Mouse (Mus musculus) limb, embryonic 10.5 days (tissue): ENCODE data around the gene Cox4i2. TPM values are rescaled to one million over a fixed set of nuclear protein-coding genes. Genes with fewer than 3 reads are reported as not detected.

ENCODE experiments used
- DNase-seq: peaks from one replicate; pipeline ENCODE4 v3.0.0-alpha.2; 2017; ENCODE audit warnings: low spot score
- H3K27ac ChIP-seq: fragments of 300-500 bp; sonication (generic); 2 replicates; pipeline ENCODE4 v1.5.1; 2016; ENCODE audit warnings: mild to moderate bottlenecking
- H3K27me3 ChIP-seq: fragments of 300-500 bp; sonication (generic); 2 replicates; pipeline ENCODE4 v1.6.1; 2016; ENCODE audit warnings: low read depth, mild to moderate bottlenecking; ENCODE audit not compliant: poor library complexity, severe bottlenecking
- H3K36me3 ChIP-seq: fragments of 300-500 bp; sonication (generic); 2 replicates; pipeline ENCODE4 v1.6.1; 2016; ENCODE audit warnings: mild to moderate bottlenecking, moderate library complexity
- H3K4me1 ChIP-seq: fragments of 300-500 bp; sonication (generic); 2 replicates; pipeline ENCODE4 v1.6.1; 2016
- H3K4me3 ChIP-seq: fragments of 300-500 bp; sonication (generic); 2 replicates; pipeline ENCODE4 v1.5.1; 2016; ENCODE audit warnings: mild to moderate bottlenecking, moderate library complexity
- H3K9me3 ChIP-seq: fragments of 300-500 bp; sonication (generic); replicated peaks from 2 replicates; pipeline ENCODE4 v1.6.1; 2016; ENCODE audit warnings: mild to moderate bottlenecking
- WGBS: fragments of 180-500 bp; shearing (Covaris S2); methylation state at CpG from one replicate; pipeline ENCODE4 v1.1.7; 2016; 5-methylcytosine and 5-hydroxymethylcytosine counted together
- polyA plus RNA-seq: library from polyadenylated mRNA; unstranded; fragments of >200 nt; fragmentation: Nextera tagmentation; extraction: Ambion mirVana; gene quantifications from 2 replicates; pipeline ENCODE4 v1.2.1, GENCODE M21; 2016

Cox4i2 gene
- polyA plus RNA-seq, 1 experiment from 2014 or later, result 18.4 TPM

DNA sequence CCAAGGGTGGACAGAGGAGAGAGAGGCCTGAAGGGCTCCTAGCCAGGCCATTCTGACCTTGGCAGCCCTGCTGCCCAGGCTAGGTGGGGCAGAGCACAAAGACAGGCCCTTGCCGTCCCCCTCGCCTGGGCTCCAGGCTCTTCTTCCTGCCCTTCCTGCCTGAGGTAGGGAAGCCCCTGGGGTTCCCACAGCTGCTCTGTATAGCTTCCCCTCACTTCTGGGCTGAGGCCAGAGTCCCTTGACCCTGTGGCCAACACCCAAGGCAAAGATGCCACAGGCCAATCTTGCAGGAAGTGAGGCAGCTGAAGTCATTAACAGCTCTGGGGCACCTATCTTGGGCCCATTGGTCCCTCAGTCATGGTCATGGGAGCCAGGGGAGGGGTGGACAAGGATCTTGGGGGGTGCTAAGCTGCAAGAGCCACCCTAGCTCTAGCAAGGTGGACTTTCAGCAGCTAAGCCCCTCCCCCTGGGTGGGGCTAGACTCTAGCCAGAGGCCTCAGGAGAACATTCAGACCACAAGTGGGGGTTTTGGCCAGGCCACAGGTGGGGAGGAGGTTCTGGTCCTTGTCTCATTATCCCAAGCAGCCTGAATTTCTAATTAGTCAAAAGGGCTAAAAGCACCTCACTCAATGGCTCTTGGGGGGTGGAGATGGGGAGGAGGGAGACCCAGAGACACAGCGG is 27.2 kb downstream of the Cox4i2 start:
- no peak for DNase-seq
- 0 out of 2 replicates have a peak overlapping the region, but pooled peaks have one; percentile 26 for H3K27ac ChIP-seq
- H3K27me3 ChIP-seq, result no peaks in the 10 kb centered on the region
- H3K9me3 ChIP-seq, result no peaks in the 10 kb centered on the region
- peaks cover 17% of the 10 kb centered on the region for H3K4me1 ChIP-seq
- WGBS, result 87% methylated on average over 3 of the region's 3 CpGs
- no peak overlapping the region for H3K4me3 ChIP-seq
- H3K36me3 ChIP-seq, result peaks cover 49% of the 10 kb centered on the region

DNA sequence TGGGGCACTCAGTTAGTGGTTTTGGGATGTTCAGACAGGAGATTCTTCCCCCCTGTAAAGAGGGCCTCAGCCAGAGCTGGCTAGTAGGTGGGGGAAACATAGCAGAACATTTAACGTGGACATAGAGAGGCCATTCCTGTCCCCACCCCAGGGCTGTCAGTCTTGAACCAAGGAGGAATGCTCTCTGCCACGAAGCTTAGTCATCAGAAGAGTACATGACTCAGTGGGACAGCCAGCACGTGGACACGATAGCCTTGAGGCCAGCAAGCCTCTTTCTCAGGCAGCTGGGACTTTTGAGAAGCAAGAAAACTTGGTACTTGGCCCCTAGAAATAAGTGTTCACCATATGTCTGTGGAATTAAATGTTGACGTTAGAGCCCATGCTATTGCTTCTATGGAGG is 28.7 kb downstream of the Cox4i2 start:
- Histone ChIP-seq H3K4me1 (peaks cover 18% of the 10 kb centered on the region), H3K4me3 (no peak overlapping the region), H3K36me3 (peaks cover 49% of the 10 kb centered on the region), H3K9me3 (no peaks in the 10 kb centered on the region), H3K27ac (no peak overlapping the region), H3K27me3 (no peaks in the 10 kb centered on the region)
- 91% methylated on average over 5 of the region's 5 CpGs for WGBS
- no peak for DNase-seq

DNA sequence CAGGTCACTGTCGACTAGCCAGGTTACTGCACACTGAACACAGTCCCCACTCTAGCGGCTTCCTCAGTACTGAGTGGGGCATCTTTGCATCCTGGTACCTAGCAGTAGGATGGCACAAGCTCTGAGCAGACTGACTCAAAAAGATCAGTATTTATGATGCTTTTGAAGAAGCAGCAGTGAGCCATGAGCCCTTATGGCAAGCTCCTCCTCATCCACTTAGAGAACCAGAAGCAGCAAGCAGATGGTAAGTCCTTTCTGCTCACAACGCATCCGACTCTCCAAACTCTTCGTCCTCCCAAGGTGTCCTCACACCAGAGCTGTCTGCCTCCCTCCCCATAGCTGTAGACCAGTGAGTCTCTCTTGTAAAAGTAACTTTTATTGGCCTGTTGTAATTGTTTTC is 29.3 kb downstream of the Cox4i2 start:
- Histone ChIP-seq H3K36me3 (peaks cover 46% of the 10 kb centered on the region), H3K4me1 (peaks cover 18% of the 10 kb centered on the region), H3K9me3 (no peaks in the 10 kb centered on the region), H3K27me3 (no peaks in the 10 kb centered on the region), H3K27ac (no peak overlapping the region), H3K4me3 (no peak overlapping the region)
- DNase-seq, result no peak
- WGBS, result 91% methylated on average over 5 of the region's 5 CpGs

DNA sequence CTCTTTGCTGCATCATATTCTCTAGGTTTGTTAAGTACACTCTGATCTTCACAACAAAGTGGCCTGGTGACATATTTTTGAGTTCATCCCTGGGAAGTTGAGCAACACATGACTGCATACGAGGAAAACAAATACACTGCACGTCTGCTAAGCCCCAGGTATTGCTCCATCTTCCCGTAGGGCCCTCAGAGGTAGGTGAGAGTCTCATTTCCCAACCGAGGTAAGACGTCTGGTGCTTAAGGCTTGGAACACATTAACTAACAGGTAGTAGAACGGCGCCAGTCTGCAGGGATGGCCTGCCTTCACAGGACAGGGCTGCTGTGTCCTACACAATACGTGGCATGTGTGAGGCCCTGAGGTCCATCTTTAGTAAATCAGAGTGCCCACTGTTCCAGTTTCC is 30.7 kb downstream of the Cox4i2 start:
- no peaks in the 10 kb centered on the region for H3K9me3 ChIP-seq
- peaks cover 40% of the 10 kb centered on the region for H3K36me3 ChIP-seq
- peaks cover 27% of the 10 kb centered on the region for H3K4me1 ChIP-seq
- H3K4me3 ChIP-seq, result no peak overlapping the region
- no peak for DNase-seq
- H3K27me3 ChIP-seq, result no peaks in the 10 kb centered on the region
- 95% methylated on average over 8 of the region's 8 CpGs for WGBS
- no peak overlapping the region for H3K27ac ChIP-seq

DNA sequence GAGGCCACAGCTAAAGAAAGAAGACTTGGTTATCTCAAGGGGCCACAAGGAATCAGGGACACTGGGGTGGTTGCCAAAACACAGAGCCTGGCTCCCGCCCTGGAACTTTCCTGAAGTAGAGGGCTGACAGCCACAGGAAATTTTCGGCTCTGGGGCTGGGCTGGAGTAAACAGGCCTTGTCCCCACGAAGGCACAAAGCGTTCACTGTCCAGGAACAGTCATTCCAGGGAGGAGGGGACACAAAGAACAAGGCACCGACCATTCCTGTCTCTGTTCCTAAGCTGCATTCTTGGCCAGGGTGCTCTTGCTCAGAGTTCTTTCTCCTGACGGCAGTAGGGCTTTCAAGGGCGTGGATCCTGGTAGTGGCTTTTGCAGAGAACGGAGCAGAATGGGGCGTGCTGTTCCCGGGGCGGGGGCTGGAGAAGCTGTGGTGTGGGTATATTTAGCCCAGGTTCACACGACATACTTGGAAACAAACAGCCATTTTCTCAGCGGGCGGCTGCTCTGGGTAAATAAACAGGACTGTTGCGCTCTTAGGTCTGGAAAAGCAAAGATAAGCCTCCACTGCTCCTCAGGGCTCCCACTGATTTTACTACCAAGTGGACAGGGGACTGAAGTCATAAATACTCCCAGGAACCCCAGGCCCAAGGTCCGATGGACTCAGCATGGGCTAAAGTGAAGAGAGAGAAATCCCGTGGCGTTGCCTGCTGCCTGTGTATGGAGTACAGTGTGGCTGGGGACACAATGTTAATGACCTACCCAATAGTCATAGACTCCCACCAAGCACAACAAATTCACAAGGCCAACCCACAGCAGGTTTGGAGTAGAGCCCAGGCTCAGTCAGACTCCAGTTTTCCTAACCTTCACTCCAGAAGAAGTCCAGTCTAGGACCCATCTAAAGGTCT is 31.7 kb downstream of the Cox4i2 start:
- 58% methylated on average over 18 of the region's 18 CpGs for WGBS
- peak overlapping the region; percentile 66 for H3K27ac ChIP-seq
- peaks cover 30% of the 10 kb centered on the region for H3K4me1 ChIP-seq
- no peaks in the 10 kb centered on the region for H3K9me3 ChIP-seq
- no peaks in the 10 kb centered on the region for H3K27me3 ChIP-seq
- H3K36me3 ChIP-seq, result peaks cover 41% of the 10 kb centered on the region
- no peak for DNase-seq
- no peak overlapping the region for H3K4me3 ChIP-seq

DNA sequence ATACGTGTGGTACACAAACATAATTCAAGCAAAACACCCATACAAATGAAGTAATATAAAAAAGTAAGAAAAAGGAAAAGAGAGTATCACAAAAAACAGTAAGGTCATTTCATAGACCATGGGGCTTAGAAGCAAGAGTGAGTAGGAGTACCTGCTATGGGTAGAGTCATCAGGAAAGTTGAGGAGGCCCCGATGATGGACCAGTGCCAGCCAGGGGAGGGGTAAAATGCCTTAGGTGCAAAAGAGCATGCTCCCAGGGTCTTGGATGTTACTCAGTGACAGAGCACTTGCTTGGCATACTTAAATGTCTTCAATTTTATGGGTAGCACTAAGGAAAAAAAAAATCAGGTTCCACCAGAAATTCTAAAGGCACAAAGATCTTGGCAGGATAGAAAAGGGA is 33.2 kb downstream of the Cox4i2 start:
- Histone ChIP-seq H3K4me3 (no peak overlapping the region), H3K27me3 (no peaks in the 10 kb centered on the region), H3K36me3 (peaks cover 27% of the 10 kb centered on the region), H3K27ac (no peak overlapping the region), H3K9me3 (no peaks in the 10 kb centered on the region), H3K4me1 (peaks cover 22% of the 10 kb centered on the region)
- 91% methylated on average over 2 of the region's 2 CpGs for WGBS
- DNase-seq, result no peak

DNA sequence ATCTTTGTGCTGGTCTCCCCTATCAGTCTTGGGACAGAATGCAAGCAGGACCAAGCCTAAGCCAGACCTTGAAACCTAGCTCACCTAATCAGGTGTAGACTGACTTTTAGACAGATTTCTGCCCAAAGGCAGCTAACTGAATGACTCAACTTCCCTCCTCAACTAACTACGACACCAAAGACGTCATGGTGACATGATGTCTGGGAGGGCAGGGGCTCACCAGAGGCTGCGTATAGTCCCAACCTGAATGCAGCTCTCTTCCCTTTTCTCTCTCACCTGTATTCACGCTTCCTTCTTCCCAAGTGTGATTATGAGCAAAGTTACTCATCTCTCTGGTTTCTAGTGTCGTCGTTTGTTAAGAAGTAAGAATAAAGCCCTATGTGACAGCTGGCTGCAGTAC is 33.6 kb downstream of the Cox4i2 start:
- H3K9me3 ChIP-seq, result no peaks in the 10 kb centered on the region
- H3K4me3 ChIP-seq, result no peak overlapping the region
- H3K4me1 ChIP-seq, result peaks cover 22% of the 10 kb centered on the region
- H3K27me3 ChIP-seq, result no peaks in the 10 kb centered on the region
- H3K27ac ChIP-seq, result no peak overlapping the region
- WGBS, result 95% methylated on average over 6 of the region's 6 CpGs
- H3K36me3 ChIP-seq, result peaks cover 23% of the 10 kb centered on the region
- no peak for DNase-seq

DNA sequence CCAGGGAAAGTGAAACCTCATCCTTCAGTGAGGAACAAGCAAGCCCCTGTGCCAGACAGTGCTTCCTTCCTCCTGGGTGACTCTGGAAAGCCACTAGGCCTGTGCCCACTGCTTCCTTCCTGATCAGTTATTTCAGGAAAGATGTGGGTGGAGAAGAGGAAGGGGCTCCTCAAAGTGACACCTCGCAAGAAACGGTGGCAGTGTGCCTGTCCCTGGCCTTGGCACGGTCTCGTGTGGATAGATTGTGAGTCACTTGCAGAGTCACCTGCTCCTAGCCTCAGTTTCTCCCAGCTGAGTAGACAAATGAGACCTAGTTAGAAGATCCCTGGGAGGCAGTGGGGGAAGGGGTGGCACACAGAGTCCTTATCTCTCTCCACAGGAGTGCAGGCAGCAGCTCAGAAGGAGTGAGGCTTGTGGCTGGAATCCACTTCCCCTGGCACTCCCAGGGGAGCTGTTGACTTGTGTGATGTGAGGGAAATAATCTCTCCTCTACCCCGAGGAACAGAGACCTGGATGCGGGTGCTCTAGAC is 35.0 kb downstream of the Cox4i2 start:
- DNase-seq, result no peak
- peaks cover 21% of the 10 kb centered on the region for H3K36me3 ChIP-seq
- peaks cover 22% of the 10 kb centered on the region for H3K4me1 ChIP-seq
- no peaks in the 10 kb centered on the region for H3K27me3 ChIP-seq
- H3K27ac ChIP-seq, result peak overlapping the region; percentile 47; the same call in 1 of the 2 replicates
- no peaks in the 10 kb centered on the region for H3K9me3 ChIP-seq
- 69% methylated on average over 6 of the region's 6 CpGs for WGBS
- no peak overlapping the region for H3K4me3 ChIP-seq

DNA sequence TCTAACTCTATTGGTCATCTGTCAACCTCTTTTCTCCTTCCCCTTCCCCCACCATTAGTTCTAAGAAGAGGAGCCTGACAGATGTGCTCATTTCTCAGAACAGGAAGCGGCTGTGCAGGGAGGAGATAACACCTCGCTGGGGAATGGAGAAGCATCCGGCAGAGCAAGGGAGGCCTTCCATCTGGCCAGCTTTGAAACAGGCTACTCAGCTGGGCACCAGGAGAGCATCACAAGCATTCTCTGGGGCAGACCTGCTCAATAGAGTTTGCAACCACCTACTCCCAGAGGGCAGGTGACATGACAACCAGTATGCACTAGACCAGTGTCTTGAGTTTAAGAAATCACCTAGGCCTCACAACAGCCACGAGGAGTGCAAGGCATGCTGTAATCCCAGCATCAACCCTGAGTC is 35.6 kb downstream of the Cox4i2 start:
- no peaks in the 10 kb centered on the region for H3K27me3 ChIP-seq
- H3K4me3 ChIP-seq, result no peak overlapping the region
- H3K9me3 ChIP-seq, result no peaks in the 10 kb centered on the region
- H3K27ac ChIP-seq, result 0 out of 2 replicates have a peak overlapping the region, but pooled peaks have one; percentile 47
- DNase-seq, result no peak
- WGBS, result 34% methylated on average over 4 of the region's 4 CpGs
- peaks cover 22% of the 10 kb centered on the region for H3K4me1 ChIP-seq
- H3K36me3 ChIP-seq, result peaks cover 19% of the 10 kb centered on the region

DNA sequence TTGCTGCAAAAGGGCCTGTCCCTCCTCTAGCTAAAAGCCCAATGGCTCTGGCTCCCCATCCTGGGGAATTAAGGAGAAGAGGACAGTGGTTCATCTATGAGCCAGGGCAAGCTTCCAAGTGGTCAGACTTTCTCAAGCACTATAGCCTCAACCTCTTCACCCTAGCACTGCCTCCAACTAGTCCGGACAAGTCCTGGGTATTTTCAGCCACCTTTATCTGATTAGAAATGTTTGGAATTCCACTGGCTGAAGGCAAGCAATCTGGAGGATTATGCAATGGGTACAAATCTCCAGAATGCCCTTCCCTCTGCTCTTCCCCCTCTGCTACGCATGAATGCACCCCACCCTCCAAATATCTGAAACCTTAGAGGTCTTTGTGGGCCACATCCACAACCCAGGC is 38.5 kb downstream of the Cox4i2 start:
- Histone ChIP-seq H3K36me3 (peaks cover 11% of the 10 kb centered on the region), H3K4me3 (no peak overlapping the region), H3K27ac (no peak overlapping the region), H3K9me3 (no peaks in the 10 kb centered on the region), H3K4me1 (peaks cover 11% of the 10 kb centered on the region), H3K27me3 (no peaks in the 10 kb centered on the region)
- 59% methylated on average over 2 of the region's 2 CpGs for WGBS
- DNase-seq, result no peak

DNA sequence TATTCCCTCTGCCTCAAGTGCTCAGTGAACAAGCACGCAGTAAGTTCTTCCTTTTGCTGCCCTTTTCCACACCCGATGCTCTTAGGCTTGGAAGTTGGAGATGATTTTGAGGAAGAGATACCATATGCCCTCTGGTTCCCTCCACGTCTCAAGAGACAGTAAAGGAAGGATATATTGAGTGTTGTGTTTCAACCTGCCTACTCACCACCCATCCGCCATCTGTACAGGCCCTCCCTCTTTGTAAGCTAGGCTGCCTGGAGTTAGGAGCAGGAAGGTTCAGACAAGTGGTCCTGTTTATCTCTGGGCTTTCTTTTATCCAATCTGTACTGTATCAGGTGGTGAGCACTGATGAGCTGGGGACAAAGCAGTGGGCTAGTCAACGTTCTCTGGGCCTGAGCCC is 39.4 kb downstream of the Cox4i2 start:
- H3K4me3 ChIP-seq, result no peak overlapping the region
- 88% methylated on average over 5 of the region's 5 CpGs for WGBS
- H3K27ac ChIP-seq, result no peak overlapping the region
- peaks cover 11% of the 10 kb centered on the region for H3K4me1 ChIP-seq
- peaks cover 11% of the 10 kb centered on the region for H3K36me3 ChIP-seq
- no peak for DNase-seq
- H3K27me3 ChIP-seq, result no peaks in the 10 kb centered on the region
- no peaks in the 10 kb centered on the region for H3K9me3 ChIP-seq

DNA sequence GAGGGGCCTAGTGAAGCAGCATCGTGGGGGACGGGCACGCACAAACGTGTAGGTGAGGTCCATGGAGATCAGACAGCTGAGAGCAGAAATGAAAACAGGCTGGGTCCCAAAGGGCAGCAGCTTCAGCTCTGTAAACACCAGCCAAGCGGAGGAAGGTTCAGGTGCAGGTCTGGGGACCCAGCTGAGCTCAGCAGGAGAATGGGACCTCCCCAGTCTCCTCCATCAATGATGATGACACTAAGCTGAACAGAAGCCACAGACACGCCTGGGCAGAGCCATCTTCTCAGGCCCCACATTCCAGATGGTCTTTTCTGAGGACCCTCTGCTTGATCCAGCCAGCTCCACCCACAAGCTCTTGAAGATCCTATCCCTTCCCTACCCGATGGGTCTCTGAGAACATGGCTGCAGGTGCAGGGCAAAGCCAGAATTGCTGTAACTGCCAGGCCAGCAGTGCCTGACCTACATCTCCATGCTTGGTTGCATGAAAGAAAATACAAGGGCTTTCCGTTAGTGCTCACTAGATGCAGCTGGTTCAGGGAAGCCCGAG is 40.4 kb downstream of the Cox4i2 start:
- Histone ChIP-seq H3K9me3 (no peaks in the 10 kb centered on the region), H3K4me3 (no peak overlapping the region), H3K27me3 (no peaks in the 10 kb centered on the region), H3K4me1 (peaks cover 5% of the 10 kb centered on the region), H3K36me3 (peaks cover 11% of the 10 kb centered on the region), H3K27ac (no peak overlapping the region)
- DNase-seq, result no peak
- WGBS, result 88% methylated on average over 9 of the region's 9 CpGs

DNA sequence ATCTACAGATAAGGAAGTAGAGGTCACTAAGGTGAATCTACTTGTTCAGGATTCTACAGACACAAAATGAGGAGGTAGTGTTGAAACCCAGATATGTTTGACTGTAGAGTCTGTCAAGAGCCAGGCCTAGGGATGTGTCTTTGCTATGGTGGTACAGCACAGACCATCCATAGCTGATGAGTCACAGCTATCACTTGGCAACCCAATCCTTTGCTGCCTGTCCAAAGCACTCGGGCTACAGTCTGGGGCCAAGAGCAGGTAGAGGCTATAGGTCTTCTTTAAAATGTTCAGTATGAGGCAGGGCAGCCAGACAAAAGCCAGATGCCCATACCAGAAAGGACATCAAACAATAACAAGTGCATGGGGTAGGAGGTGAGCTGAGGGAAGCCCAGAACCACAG is 43.6 kb downstream of the Cox4i2 start:
- Histone ChIP-seq H3K36me3 (0 out of 2 replicates have a peak, but pooled peaks cover 3% of the 10 kb centered on the region), H3K27me3 (no peaks in the 10 kb centered on the region), H3K27ac (no peak overlapping the region), H3K4me3 (no peak overlapping the region), H3K9me3 (no peaks in the 10 kb centered on the region), H3K4me1 (no peaks in the 10 kb centered on the region)
- no peak for DNase-seq
- WGBS, result 97% methylated on average over 1 of the region's 1 CpGs
